Mouse (Mus musculus): ENCODE results near the gene Tbx19. TPM values are rescaled to one million over a fixed set of nuclear protein-coding genes. Genes with fewer than 3 reads are reported as not detected.

Tbx19 gene
- total RNA-seq, 2 experiments from 2014 or later = not detected

GRCm38 (mm10) chr1:165121096-165121495 lies 39.5 kb downstream of the Tbx19 start:
- intact Hi-C loops (cut with DNase I) = loop anchor here (2.0 to 5.0 kb wide), 2 partner anchors 224 to 802 kb away; no protein-coding TSS in a partner anchor
- no peak for DNase-seq (ENCODE audit: low spot score in 2 of 2)

GRCm38 (mm10) chr1:165120349-165120898 lies 40.1 kb downstream of the Tbx19 start:
- intact Hi-C loops (cut with DNase I) = loop anchor here (2.0 to 5.0 kb wide), 2 partner anchors 223 to 802 kb away; no protein-coding TSS in a partner anchor
- peak; percentile 91 to 95 for DNase-seq (ENCODE audit: low spot score in 2 of 2)

- DNase-seq (ENCODE audit: low spot score in 2 of 2) = peak in 1 of 2 experiments; percentile 28
- intact Hi-C loops (cut with DNase I) = loop anchor here (2.0 to 5.0 kb wide), 3 partner anchors 222 to 801 kb away; partner anchors contain the start of gene Atp1b1
Observed at GRCm38 (mm10) chr1:165119760-165120159, 40.8 kb downstream of the Tbx19 start.

- no peak for DNase-seq (ENCODE audit: low spot score in 2 of 2)
- intact Hi-C loops (cut with DNase I) = loop anchor here (5.0 kb wide), 1 partner anchor 662 kb away; the partner anchor contains the start of gene Atp1b1
Observed at GRCm38 (mm10) chr1:165119011-165119726, 41.4 kb downstream of the Tbx19 start.

GRCm38 (mm10) chr1:165114460-165115175 lies 46.0 kb downstream of the Tbx19 start:
- intact Hi-C loops (cut with DNase I) = loop anchor here (2.0 to 5.0 kb wide), 3 partner anchors 38 to 657 kb away; partner anchors contain the start of gene Atp1b1
- peak; percentile 37 to 81 for DNase-seq (ENCODE audit: low spot score in 2 of 2)

- intact Hi-C loops (cut with DNase I) = loop anchor here (2.0 to 5.0 kb wide), 2 partner anchors 37 to 76 kb away; no protein-coding TSS in a partner anchor
- DNase-seq (ENCODE audit: low spot score in 2 of 2) = no peak
Observed at GRCm38 (mm10) chr1:165113700-165114099, 46.9 kb downstream of the Tbx19 start.

GRCm38 (mm10) chr1:165110659-165111058 lies 49.9 kb downstream of the Tbx19 start:
- DNase-seq (ENCODE audit: low spot score in 2 of 2) = no peak
- intact Hi-C loops (cut with DNase I) = loop anchor here (5.0 kb wide), 1 partner anchor 73 kb away; no protein-coding TSS in a partner anchor

GRCm38 (mm10) chr1:165109135-165109534 lies 51.4 kb downstream of the Tbx19 start:
- no peak for DNase-seq (ENCODE audit: low spot score in 2 of 2)
- intact Hi-C loops (cut with DNase I) = loop anchor here (10.0 kb wide), 1 partner anchor 424 kb away; no protein-coding TSS in a partner anchor

GRCm38 (mm10) chr1:165108477-165108876 lies 52.1 kb downstream of the Tbx19 start:
- intact Hi-C loops (cut with DNase I) = loop anchor here (10.0 kb wide), 1 partner anchor 424 kb away; no protein-coding TSS in a partner anchor

GRCm38 (mm10) chr1:165106011-165106385 lies 54.6 kb downstream of the Tbx19 start:
- intact Hi-C loops (cut with DNase I) = loop anchor here (10.0 kb wide), 1 partner anchor 421 kb away; no protein-coding TSS in a partner anchor

More at GRCm38 (mm10) chr1:165108477-165108876, 52.1 kb downstream of the Tbx19 start:
- no peak for DNase-seq (ENCODE audit: low spot score in 2 of 2)

GRCm38 (mm10) chr1:165105270-165106010 lies 55.1 kb downstream of the Tbx19 start:
- intact Hi-C loops (cut with DNase I) = loop anchor here (10.0 kb wide), 1 partner anchor 421 kb away; no protein-coding TSS in a partner anchor
- DNase-seq (ENCODE audit: low spot score in 2 of 2) = no peak

More at GRCm38 (mm10) chr1:165106011-165106385, 54.6 kb downstream of the Tbx19 start:
- no peak for DNase-seq (ENCODE audit: low spot score in 2 of 2)

GRCm38 (mm10) chr1:165104707-165105259 lies 55.8 kb downstream of the Tbx19 start:
- peak; percentile 46 to 78 for DNase-seq (ENCODE audit: low spot score in 2 of 2)
- intact Hi-C loops (cut with DNase I) = loop anchor here (10.0 kb wide), 1 partner anchor 420 kb away; no protein-coding TSS in a partner anchor

- intact Hi-C loops (cut with DNase I) = no loop called here
- no peak for DNase-seq (ENCODE audit: low spot score in 2 of 2)
Observed at GRCm38 (mm10) chr1:165099569-165099968, 61.0 kb downstream of the Tbx19 start.

GRCm38 (mm10) chr1:165094871-165095270 lies 65.7 kb downstream of the Tbx19 start:
- DNase-seq (ENCODE audit: low spot score in 2 of 2) = no peak

GRCm38 (mm10) chr1:165091721-165092120 lies 68.9 kb downstream of the Tbx19 start:
- peak; percentile 88 to 89 for DNase-seq (ENCODE audit: low spot score in 2 of 2)
- intact Hi-C loops (cut with DNase I) = no loop called here

More at GRCm38 (mm10) chr1:165094871-165095270, 65.7 kb downstream of the Tbx19 start:
- intact Hi-C loops (cut with DNase I) = no loop called here

- DNase-seq (ENCODE audit: low spot score in 2 of 2) = no peak
- intact Hi-C loops (cut with DNase I) = no loop called here
Observed at GRCm38 (mm10) chr1:165089556-165089955, 71.0 kb downstream of the Tbx19 start.

Measured in left cerebral cortex, postnatal 14 days (tissue).